Mouse (Mus musculus) midbrain, embryonic 14.5 days (tissue): ENCODE data around the gene Gadd45g. TPM values are rescaled to one million over a fixed set of nuclear protein-coding genes. Genes with fewer than 3 reads are reported as not detected.

ENCODE experiments used
- ATAC-seq: fragments of 200-750 bp; cut with Nextera tagmentation; 2 replicates; pipeline ENCODE4 v1.8.0; 2017; ENCODE audit warnings: moderate number of reproducible peaks, moderate library complexity; ENCODE audit not compliant: low FRiP score, low TSS enrichment
- DNase-seq: peaks from one replicate; pipeline ENCODE4 v3.0.0-alpha.2; 2015
- H3K27ac ChIP-seq: fragments of 300-500 bp; sonication (generic); replicated peaks from 2 replicates; pipeline ENCODE4 v1.5.1; 2014; ENCODE audit warnings: mild to moderate bottlenecking, low read depth, low read length, moderate library complexity
- H3K27me3 ChIP-seq: fragments of 300-500 bp; sonication (generic); 2 replicates; pipeline ENCODE4 v1.6.1; 2014; ENCODE audit warnings: low read length, control low read depth, mixed read lengths; ENCODE audit not compliant: control insufficient read depth, insufficient read depth
- H3K36me3 ChIP-seq: fragments of 300-500 bp; sonication (generic); 2 replicates; pipeline ENCODE4 v1.6.1; 2014; ENCODE audit warnings: low read length, control low read depth; ENCODE audit not compliant: control insufficient read depth, insufficient read depth
- H3K4me1 ChIP-seq: fragments of 300-500 bp; sonication (generic); 2 replicates; pipeline ENCODE4 v1.6.1; 2014; ENCODE audit warnings: mild to moderate bottlenecking, antibody characterized with exemption, low read length, control low read depth; ENCODE audit not compliant: control insufficient read depth, insufficient read depth
- H3K4me2 ChIP-seq: fragments of 300-500 bp; sonication (generic); 2 replicates; pipeline ENCODE4 v1.6.1; 2014; ENCODE audit warnings: mild to moderate bottlenecking, low read length, moderate library complexity
- H3K4me3 ChIP-seq: fragments of 300-500 bp; sonication (generic); replicated peaks from 2 replicates; pipeline ENCODE4 v1.5.1; 2014; ENCODE audit warnings: low read depth, low read length
- H3K9ac ChIP-seq: fragments of 300-500 bp; sonication (generic); replicated peaks from 2 replicates; pipeline ENCODE4 v1.6.1; 2014; ENCODE audit warnings: mild to moderate bottlenecking, low read length, moderate library complexity
- H3K9me3 ChIP-seq: fragments of 300-500 bp; sonication (generic); 2 replicates; pipeline ENCODE4 v1.6.1; 2016; ENCODE audit warnings: low read length, control low read depth, mixed read lengths; ENCODE audit not compliant: control insufficient read depth
- WGBS: fragments of 180-500 bp; shearing (Covaris S2); extraction: QIAGEN DNeasy Blood & Tissue Kit; methylation state at CpG from one replicate; pipeline ENCODE4 v1.1.7; 2014; 5-methylcytosine and 5-hydroxymethylcytosine counted together
- polyA plus RNA-seq: library from polyadenylated mRNA; unstranded; fragments of >200 nt; fragmentation: Nextera tagmentation; extraction: Ambion mirVana; gene quantifications from 2 replicates; pipeline ENCODE4 v1.2.1, GENCODE M21; 2014

Gene Gadd45g
- polyA plus RNA-seq, 1 experiment from 2014 or later = 85.9 TPM

DNA sequence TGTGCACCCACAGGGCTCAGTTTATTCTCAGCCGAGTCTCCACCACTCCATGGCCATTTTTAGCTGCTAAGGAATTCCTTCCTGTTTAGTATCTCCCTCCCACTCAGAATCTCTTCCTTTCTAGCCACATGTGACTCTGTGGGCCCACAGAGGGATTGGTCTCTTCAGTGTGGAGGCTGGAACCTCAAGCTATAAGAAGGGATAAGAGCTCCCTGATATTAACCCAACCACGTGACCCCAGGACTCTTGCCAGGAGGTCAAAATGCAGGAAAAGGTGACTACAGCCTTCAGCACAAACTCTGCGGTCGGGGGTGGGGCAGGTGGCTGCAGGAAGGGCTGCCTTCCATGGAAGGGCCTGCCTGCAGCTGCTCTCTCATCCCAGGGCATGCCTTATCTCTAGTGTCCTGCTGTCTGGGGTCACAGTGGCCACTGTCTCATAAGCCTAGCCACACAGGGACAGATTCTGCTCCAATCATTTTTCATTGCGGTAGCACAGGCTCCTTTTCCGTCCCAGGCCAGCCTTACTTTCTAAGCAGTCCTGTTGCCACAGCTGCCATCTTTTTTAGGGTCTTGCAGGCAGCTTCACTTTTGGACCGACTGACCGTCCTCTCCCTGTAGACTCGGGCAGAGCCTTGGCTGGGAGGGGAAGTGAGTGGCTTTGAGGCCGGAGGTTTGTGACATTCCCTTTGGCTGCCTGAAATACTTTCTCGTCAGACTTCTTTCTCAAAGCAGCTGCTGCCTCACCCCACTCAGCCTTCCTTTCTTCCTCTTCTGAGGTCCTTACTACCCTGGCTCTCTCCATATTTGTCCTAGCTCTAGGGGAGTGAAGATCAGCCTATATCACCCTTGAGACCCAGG, 35.0 kb downstream of the Gadd45g start:
- Histone ChIP-seq H3K9me3 (no peaks in the 10 kb centered on the region), H3K9ac (no peak overlapping the region), H3K27ac (no peak overlapping the region), H3K4me2 (no peak overlapping the region), H3K27me3 (no peaks in the 10 kb centered on the region), H3K4me1 (no peaks in the 10 kb centered on the region), H3K4me3 (no peak overlapping the region), H3K36me3 (no peaks in the 10 kb centered on the region)
- DNase-seq = no peak
- 69% methylated on average over 11 of the region's 11 CpGs for WGBS
- no peak for ATAC-seq

DNA sequence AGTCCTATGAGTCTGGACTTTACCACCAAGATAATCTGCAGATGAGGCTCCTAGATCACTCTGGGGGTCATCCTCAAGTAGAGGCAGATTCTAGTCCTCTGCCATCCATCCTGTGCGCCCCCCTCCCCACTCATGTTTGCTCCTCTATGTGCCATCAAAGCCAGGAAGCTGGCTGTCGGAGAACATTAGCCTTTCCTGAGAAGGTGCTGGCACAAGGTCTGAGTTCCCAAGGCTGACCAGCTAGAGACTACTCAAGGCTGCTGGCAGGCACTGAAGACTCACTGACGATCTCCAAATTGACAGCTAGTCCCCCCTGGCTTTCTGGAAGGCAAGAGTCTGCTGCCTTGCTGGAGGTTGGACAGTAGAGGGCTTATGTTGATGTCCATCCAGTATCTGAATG, 35.7 kb downstream of the Gadd45g start:
- Histone ChIP-seq H3K9ac (no peak overlapping the region), H3K4me2 (no peak overlapping the region), H3K4me3 (no peak overlapping the region), H3K36me3 (no peaks in the 10 kb centered on the region), H3K9me3 (no peaks in the 10 kb centered on the region), H3K27me3 (no peaks in the 10 kb centered on the region), H3K4me1 (no peaks in the 10 kb centered on the region), H3K27ac (no peak overlapping the region)
- ATAC-seq = no peak
- no peak for DNase-seq
- 87% methylated on average over 3 of the region's 3 CpGs for WGBS

DNA sequence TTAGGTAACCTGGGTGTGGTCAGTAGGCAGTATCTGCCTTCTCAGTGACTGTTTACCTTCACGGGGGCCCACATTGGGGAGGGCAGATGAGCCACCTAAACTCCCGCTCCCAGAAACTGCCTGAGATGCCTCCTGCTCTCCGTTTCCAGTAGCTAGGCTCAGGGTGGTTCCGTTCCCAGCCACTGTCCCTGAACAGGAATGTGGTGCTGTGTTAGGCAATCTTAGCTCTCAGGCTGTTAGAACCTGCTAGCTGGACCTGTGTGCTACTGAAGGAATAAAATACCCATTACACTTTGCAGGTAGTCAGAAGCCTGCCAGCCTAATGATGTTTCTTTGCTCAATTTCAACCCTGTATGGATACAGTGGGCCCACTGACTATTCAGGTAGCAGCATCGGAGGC, 37.8 kb downstream of the Gadd45g start:
- H3K9ac ChIP-seq = no peak overlapping the region
- H3K27ac ChIP-seq = no peak overlapping the region
- DNase-seq (no peak), ATAC-seq (no peak)
- 85% methylated on average over 5 of the region's 5 CpGs for WGBS
- no peaks in the 10 kb centered on the region for H3K27me3 ChIP-seq
- H3K4me1 ChIP-seq = no peaks in the 10 kb centered on the region
- no peak overlapping the region for H3K4me2 ChIP-seq
- H3K4me3 ChIP-seq = no peak overlapping the region
- H3K36me3 ChIP-seq = no peaks in the 10 kb centered on the region
- no peaks in the 10 kb centered on the region for H3K9me3 ChIP-seq

DNA sequence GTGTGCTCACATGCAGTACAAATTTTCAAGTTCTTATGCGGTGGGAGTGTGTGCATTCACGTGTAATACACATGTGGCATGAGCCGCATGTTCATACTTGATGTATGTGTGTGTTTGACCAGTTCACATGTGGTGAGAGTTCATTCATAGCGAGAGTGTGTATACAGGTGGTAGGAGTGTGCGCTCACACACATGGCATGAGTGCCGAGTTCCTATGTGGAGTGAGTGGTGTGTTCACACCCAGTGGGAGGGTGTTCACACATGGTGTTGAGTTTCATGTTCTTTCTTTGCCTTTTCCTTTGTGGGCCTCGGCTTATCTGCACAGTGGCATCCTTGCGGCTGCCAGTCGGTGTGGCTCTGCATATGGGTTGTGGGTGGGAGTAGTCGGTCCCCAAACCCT, 39.1 kb downstream of the Gadd45g start:
- H3K9ac ChIP-seq = no peak overlapping the region
- 94% methylated on average over 10 of the region's 10 CpGs for WGBS
- H3K36me3 ChIP-seq = no peaks in the 10 kb centered on the region
- no peak for DNase-seq
- no peak overlapping the region for H3K4me2 ChIP-seq
- H3K4me1 ChIP-seq = no peaks in the 10 kb centered on the region
- no peak for ATAC-seq
- no peaks in the 10 kb centered on the region for H3K27me3 ChIP-seq
- no peak overlapping the region for H3K4me3 ChIP-seq
- H3K9me3 ChIP-seq = no peaks in the 10 kb centered on the region
- H3K27ac ChIP-seq = no peak overlapping the region

DNA sequence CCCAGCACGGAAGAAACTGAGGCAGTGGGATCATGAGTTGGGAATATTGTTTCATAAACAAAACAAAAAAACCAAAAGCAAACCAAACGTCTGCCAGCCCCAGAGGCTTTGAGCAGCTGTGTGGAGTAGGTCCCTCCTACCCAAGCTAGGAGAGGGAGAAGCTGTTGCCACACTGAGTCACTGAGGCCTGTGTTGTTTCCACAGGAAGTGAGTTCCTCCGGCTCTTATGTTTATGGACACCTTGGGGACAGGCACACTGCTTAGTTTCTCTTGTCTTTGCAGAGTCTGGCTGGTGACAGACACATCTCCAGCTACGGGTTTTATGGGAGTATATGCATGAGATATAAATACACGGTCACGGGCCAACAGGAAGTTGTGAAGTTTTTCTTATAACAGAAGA, 39.6 kb downstream of the Gadd45g start:
- Histone ChIP-seq H3K36me3 (no peaks in the 10 kb centered on the region), H3K4me3 (no peak overlapping the region), H3K4me1 (no peaks in the 10 kb centered on the region), H3K27ac (no peak overlapping the region), H3K4me2 (no peak overlapping the region), H3K9ac (no peak overlapping the region), H3K27me3 (no peaks in the 10 kb centered on the region), H3K9me3 (no peaks in the 10 kb centered on the region)
- DNase-seq (no peak), ATAC-seq (no peak)
- 87% methylated on average over 6 of the region's 6 CpGs for WGBS

DNA sequence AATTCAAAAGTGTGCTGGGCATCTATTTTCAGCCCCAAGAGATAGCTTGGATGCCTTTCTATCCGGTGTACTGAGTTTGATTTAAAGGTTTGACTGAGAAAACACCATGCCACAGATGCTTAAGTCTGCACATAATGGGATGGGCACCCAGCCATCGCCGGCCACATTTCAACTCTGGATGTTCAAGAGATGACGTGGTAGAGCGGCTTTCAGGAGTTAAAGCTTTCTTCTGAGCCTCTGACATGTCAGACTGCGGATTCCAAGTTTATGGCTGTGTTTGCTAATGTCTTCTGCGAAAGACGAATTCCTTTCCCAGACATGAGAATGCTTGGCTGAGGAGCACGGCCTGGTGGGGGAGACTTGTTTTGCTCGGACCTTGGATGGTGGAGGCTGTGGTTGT, 40.2 kb downstream of the Gadd45g start:
- H3K4me1 ChIP-seq = no peaks in the 10 kb centered on the region
- no peaks in the 10 kb centered on the region for H3K9me3 ChIP-seq
- 84% methylated on average over 10 of the region's 10 CpGs for WGBS
- H3K27me3 ChIP-seq = no peaks in the 10 kb centered on the region
- H3K27ac ChIP-seq = no peak overlapping the region
- no peak for DNase-seq
- H3K9ac ChIP-seq = no peak overlapping the region
- H3K4me3 ChIP-seq = no peak overlapping the region
- no peaks in the 10 kb centered on the region for H3K36me3 ChIP-seq
- no peak for ATAC-seq
- H3K4me2 ChIP-seq = no peak overlapping the region

DNA sequence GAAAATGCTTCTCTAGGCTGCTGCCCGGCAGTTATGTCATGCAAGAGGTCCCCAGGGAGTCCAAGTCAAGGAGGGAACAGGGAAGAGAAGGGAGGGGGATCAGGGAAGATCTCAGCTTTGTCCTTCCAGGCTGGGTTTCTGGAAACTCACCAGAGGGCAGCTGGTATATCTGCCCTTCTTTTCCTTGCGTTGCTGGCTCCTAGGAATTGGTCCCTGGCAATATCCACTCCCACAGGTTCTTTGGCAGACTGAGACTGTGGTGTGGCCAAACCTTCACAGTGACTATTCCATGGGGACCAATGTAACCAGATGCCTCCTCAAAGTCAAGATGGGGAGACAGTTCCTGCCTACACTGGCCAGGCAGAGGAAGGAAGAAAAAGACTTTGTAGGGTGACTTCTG, 41.9 kb downstream of the Gadd45g start:
- Histone ChIP-seq H3K9me3 (no peaks in the 10 kb centered on the region), H3K4me2 (no peak overlapping the region), H3K9ac (no peak overlapping the region), H3K4me1 (no peaks in the 10 kb centered on the region), H3K36me3 (no peaks in the 10 kb centered on the region), H3K27ac (no peak overlapping the region), H3K4me3 (no peak overlapping the region), H3K27me3 (no peaks in the 10 kb centered on the region)
- DNase-seq = no peak
- 79% methylated on average over 2 of the region's 2 CpGs for WGBS
- no peak for ATAC-seq

DNA sequence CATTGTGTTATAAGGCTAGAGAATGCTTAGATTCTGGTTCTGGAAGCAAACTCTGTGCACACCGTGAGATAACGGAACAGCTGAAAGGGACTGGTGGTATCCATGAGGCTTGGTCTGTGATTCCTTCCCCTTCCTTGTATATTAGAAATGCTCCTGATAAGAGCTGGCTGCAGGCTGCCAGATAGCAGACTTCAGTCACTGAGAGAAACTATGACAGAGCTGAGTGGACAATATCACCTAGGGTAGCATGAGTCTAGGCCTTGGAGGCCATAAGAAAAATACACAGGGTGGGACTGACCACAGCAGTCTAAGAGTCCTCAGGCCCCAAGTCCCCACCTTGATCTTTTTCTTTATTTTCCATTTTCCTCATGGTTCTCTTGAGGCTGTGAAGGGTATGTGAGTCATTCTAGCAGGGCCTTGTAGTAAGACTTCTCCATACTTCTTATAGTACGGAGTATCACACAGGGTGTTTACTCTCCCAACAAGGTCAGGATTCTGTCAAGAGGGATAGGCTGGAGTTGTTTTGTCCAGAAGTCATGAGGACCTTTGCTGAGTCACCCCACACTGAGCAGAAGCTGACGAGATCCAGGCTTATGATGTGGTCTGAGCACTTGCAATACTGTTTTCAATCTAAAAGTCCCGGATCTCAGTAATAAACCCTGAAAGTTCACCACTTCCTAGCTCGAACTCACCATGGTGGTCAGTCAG, 45.5 kb downstream of the Gadd45g start:
- ATAC-seq (no peak), DNase-seq (no peak)
- H3K27me3 ChIP-seq = no peaks in the 10 kb centered on the region
- H3K4me3 ChIP-seq = no peak overlapping the region
- H3K9ac ChIP-seq = no peak overlapping the region
- H3K27ac ChIP-seq = no peak overlapping the region
- H3K4me1 ChIP-seq = no peaks in the 10 kb centered on the region
- H3K9me3 ChIP-seq = peaks cover 10% of the 10 kb centered on the region
- 92% methylated on average over 6 of the region's 6 CpGs for WGBS
- no peak overlapping the region for H3K4me2 ChIP-seq
- H3K36me3 ChIP-seq = no peaks in the 10 kb centered on the region

DNA sequence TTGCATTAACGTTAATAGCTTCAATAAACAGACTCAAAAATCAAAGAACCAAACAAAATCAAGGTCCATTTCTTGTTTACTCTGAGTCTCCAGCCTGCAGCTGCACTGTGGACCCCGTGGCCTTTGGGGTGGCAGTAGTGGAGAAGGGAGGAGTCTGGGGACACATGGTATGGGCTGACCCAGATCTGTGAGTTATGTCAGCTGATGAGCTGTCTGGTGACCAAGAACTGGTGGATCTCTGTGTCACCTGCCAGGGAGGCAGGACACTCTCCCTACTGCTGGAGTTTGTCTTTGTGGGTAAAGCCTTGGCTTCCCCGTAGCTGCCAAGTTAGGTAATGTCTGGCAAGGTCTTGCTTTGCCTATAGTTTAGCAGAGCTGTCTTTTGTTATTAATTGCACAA, 51.1 kb downstream of the Gadd45g start:
- Histone ChIP-seq H3K36me3 (no peaks in the 10 kb centered on the region), H3K9ac (no peak overlapping the region), H3K9me3 (peaks cover 10% of the 10 kb centered on the region), H3K27ac (no peak overlapping the region), H3K4me3 (no peak overlapping the region), H3K27me3 (no peaks in the 10 kb centered on the region), H3K4me1 (peaks cover 3% of the 10 kb centered on the region; the same call in 1 of the 2 replicates), H3K4me2 (no peak overlapping the region)
- no peak for DNase-seq
- no peak for ATAC-seq
- WGBS = 82% methylated on average over 3 of the region's 3 CpGs
